Mouse (Mus musculus): ENCODE results near the gene 1520401A03Rik.

1520401A03Rik gene

GRCm38 (mm10) chr17:23742941-23743340 is 20.4 kb upstream of the 1520401A03Rik start:
- no peak for DNase-seq (ENCODE audit: low spot score in 2 of 2)

GRCm38 (mm10) chr17:23742210-23742793 is 19.7 kb upstream of the 1520401A03Rik start:
- no peak for DNase-seq (ENCODE audit: low spot score in 2 of 2)

GRCm38 (mm10) chr17:23741359-23742209 is 19.0 kb upstream of the 1520401A03Rik start:
- DNase-seq (ENCODE audit: low spot score in 2 of 2): no peak

- DNase-seq (ENCODE audit: low spot score in 2 of 2): no peak
Observed at GRCm38 (mm10) chr17:23740598-23741021, 18.0 kb upstream of the 1520401A03Rik start, which contains the start of gene Paqr4. Paqr4 (minus strand) TSS chr17:23740867.

GRCm38 (mm10) chr17:23740136-23740584 is 17.6 kb upstream of the 1520401A03Rik start:
- peak; percentile 93 to 94 for DNase-seq (ENCODE audit: low spot score in 2 of 2)

GRCm38 (mm10) chr17:23739202-23740135 is 16.9 kb upstream of the 1520401A03Rik start:
- DNase-seq (ENCODE audit: low spot score in 2 of 2): peak in 1 of 2 experiments; percentile 33

- DNase-seq (ENCODE audit: low spot score in 2 of 2): no peak
Observed at GRCm38 (mm10) chr17:23738836-23739201, 16.2 kb upstream of the 1520401A03Rik start.

GRCm38 (mm10) chr17:23737493-23738445 is 15.2 kb upstream of the 1520401A03Rik start:
- DNase-seq (ENCODE audit: low spot score in 2 of 2): no peak

GRCm38 (mm10) chr17:23734341-23734740 is 11.8 kb upstream of the 1520401A03Rik start:
- DNase-seq (ENCODE audit: low spot score in 2 of 2): no peak

- no peak for DNase-seq (ENCODE audit: low spot score in 2 of 2)
Observed at GRCm38 (mm10) chr17:23730441-23730840, 7.9 kb upstream of the 1520401A03Rik start.

GRCm38 (mm10) chr17:23726758-23727142 is 4.2 kb upstream of the 1520401A03Rik start:
- peak; percentile 88 for DNase-seq (ENCODE audit: low spot score in 2 of 2)

GRCm38 (mm10) chr17:23725999-23726757 is 3.6 kb upstream of the 1520401A03Rik start, which contains the start of gene Pkmyt1:
Pkmyt1 (plus strand) TSS chr17:23726336.
- peak; percentile 95 to 96 for DNase-seq (ENCODE audit: low spot score in 2 of 2)

- no peak for DNase-seq (ENCODE audit: low spot score in 2 of 2)
Observed at GRCm38 (mm10) chr17:23725477-23725876, 2.9 kb upstream of the 1520401A03Rik start.

GRCm38 (mm10) chr17:23721886-23722285 is 697 bp downstream of the 1520401A03Rik start:
- DNase-seq (ENCODE audit: low spot score in 2 of 2): no peak

- DNase-seq (ENCODE audit: low spot score in 2 of 2): no peak
Observed at GRCm38 (mm10) chr17:23719455-23719854, 3.1 kb downstream of the 1520401A03Rik start.

GRCm38 (mm10) chr17:23717003-23717402 is 5.6 kb downstream of the 1520401A03Rik start:
- no peak for DNase-seq (ENCODE audit: low spot score in 2 of 2)

- DNase-seq (ENCODE audit: low spot score in 2 of 2): peak; percentile 36 to 41
Observed at GRCm38 (mm10) chr17:23706212-23706611, 16.4 kb downstream of the 1520401A03Rik start.

GRCm38 (mm10) chr17:23705525-23706104 is 17.0 kb downstream of the 1520401A03Rik start:
- no peak for DNase-seq (ENCODE audit: low spot score in 2 of 2)

GRCm38 (mm10) chr17:23704741-23705140 is 17.8 kb downstream of the 1520401A03Rik start:
- DNase-seq (ENCODE audit: low spot score in 2 of 2): no peak
